Mouse (Mus musculus): Measurements from ENCODE around the gene Rpia.
"Not testable (repeated sequence)": the region's sequence is repeated elsewhere in the genome, so short reads cannot be mapped to it uniquely, and the experiment has no call there.

Rpia gene

DNA sequence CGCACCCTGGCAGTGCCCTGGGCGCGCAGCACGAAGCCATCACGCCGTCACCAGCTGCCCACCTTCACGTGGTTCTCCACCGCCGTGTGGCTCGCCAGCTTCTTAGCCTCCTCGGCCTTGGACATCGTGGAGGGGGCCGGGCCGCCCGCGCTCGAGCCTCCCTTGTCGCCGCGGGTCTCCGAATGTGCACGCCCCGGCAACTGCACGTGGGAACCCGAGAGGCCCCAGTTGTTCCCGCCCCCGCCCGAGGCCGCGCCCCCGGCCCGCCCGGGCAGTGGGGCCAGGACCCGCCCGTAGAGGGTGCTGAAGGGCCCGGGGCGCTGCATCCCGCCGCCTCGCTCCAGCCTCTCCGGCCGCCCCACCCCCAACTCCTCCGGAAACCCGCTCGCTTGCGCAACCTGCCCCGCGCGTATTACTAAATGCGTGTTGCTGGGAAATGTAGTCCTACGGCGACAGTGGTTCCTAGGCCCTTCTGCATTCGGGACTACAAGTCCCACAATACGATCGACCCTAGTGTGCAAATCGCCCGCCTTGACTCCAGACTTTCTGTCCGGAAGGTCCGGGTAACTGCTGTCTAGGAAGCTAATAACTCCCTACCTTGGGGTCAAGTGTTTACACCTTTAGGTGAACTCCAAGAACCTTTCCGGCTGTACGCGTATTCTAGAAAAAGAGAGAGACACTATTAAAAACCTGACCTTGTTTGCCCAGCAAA is at the start of gene Rpia:
Gene Rpia, minus strand, starts transcription at position 409 of the 712 bp plus-strand sequence.
- DNase-seq (ENCODE audit: low spot score in 2 of 2), result peak; percentile 89 to 96

- no peak for DNase-seq (ENCODE audit: low spot score in 2 of 2)
Measured at GRCm38 (mm10) chr6:70840281-70840680, 48.2 kb upstream of the Rpia start.

DNA sequence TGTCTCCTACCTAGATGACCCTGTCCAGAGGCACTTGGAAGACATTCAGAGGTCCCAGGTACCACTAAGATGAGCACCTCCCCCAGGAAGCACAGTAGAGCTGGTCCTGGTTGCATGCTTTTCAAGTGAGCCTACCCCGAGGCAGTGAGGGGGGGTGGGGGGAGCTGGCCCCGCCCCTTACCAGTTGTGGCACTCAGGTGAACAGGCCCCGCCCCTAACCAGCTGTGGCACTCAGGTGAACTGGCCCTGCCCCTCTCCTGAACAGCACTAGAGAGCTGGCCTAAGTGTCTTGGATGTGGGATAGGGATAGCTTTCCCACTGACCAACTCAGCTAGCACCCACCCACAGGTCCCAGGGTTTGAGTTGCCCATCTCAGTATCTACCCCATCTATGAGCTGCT is 46.5 kb upstream of the Rpia start:
- no peak for DNase-seq (ENCODE audit: low spot score in 2 of 2)

- no peak for DNase-seq (ENCODE audit: low spot score in 2 of 2)
Measured at GRCm38 (mm10) chr6:70837297-70837696, 45.3 kb upstream of the Rpia start.

GRCm38 (mm10) chr6:70831179-70831839 is 39.3 kb upstream of the Rpia start:
- no peak for DNase-seq (ENCODE audit: low spot score in 2 of 2)

DNA sequence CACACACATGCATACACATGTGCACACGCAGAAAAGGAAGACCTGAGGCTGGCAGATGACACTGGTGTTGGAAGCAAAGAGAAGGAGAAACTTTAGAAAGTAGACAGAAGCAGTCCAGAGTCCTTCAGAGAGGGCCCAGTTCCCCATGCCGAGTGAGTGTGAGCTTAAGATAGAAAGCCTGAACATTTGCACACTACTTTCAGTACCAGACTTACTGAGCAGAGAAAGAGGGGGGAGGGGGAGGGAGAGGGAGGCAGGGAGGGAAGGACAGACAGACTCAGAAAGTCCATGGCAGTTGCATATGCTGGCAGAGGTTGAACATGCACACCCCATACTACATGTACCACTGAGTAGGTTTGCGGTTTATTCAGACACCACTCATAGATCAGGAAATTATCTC is 38.5 kb upstream of the Rpia start:
- no peak for DNase-seq (ENCODE audit: low spot score in 2 of 2)

- DNase-seq (ENCODE audit: low spot score in 2 of 2), result no peak
Measured at GRCm38 (mm10) chr6:70829451-70829850, 37.4 kb upstream of the Rpia start.

- DNase-seq (ENCODE audit: low spot score in 2 of 2), result no peak
Measured at GRCm38 (mm10) chr6:70824987-70825337, 32.9 kb upstream of the Rpia start.

- peak; percentile 49 to 66 for DNase-seq (ENCODE audit: low spot score in 2 of 2)
Measured at GRCm38 (mm10) chr6:70824085-70824986, 32.3 kb upstream of the Rpia start.

- DNase-seq (ENCODE audit: low spot score in 2 of 2), result not testable (repeated sequence)
Measured at GRCm38 (mm10) chr6:70823277-70823676, 31.2 kb upstream of the Rpia start.

GRCm38 (mm10) chr6:70822386-70822910 is 30.4 kb upstream of the Rpia start:
- DNase-seq (ENCODE audit: low spot score in 2 of 2), result no peak

GRCm38 (mm10) chr6:70821566-70821965 is 29.5 kb upstream of the Rpia start:
- no peak for DNase-seq (ENCODE audit: low spot score in 2 of 2)

DNA sequence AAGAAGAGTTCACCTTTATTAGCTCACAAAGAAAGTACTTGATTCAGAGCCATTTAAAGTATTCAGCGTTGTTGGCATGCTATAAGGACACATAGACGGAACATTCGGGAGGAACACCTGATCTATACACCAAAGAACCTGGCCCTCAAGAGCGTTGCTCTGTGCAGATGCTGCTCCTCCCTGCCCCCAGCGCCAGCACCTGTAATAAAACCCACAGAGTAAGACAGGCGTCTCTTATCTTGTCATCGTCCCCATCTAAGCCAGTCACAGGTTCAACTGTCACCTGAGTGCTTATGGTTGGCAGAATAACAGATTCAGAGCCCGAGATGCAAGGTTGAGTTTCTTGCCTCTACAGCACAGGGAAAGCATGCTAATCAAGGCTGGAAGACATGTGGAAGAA is 23.4 kb upstream of the Rpia start:
- DNase-seq (ENCODE audit: low spot score in 2 of 2), result no peak

GRCm38 (mm10) chr6:70814629-70814950 is 22.6 kb upstream of the Rpia start:
- DNase-seq (ENCODE audit: low spot score in 2 of 2), result no peak

DNA sequence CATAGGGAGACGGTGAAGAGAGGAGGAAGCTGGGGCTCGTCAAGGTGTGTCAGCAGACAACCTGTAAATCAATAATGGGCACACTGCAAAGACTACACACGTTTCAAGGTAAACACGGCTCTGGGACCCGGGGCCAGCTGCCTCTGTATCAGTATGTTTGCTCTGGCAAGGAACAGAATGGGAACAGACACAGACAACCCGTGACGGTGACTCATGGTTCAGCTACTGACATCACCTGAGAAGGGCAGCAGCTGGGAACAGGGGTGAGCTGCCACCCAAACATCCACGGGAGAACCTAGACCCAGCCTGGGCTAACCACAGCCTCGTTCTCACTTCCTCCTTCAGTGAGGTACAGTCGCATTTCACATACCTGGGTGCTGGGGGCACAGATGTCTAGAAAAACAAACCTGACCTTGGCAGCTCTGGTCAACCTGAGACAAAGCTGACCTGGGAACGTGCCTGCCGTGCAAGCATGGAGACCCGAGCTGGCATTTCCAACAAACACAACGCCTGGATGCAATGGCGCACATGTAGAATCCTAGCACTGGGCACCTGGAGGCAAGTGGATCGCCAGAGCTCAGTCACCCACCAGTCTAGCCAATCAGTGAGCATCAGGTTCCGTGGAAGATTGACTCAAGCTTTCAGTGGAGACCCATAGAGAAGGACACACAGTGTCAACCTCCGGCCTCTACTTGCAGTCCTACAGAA is 22.0 kb upstream of the Rpia start:
- no peak for DNase-seq (ENCODE audit: low spot score in 2 of 2)

DNA sequence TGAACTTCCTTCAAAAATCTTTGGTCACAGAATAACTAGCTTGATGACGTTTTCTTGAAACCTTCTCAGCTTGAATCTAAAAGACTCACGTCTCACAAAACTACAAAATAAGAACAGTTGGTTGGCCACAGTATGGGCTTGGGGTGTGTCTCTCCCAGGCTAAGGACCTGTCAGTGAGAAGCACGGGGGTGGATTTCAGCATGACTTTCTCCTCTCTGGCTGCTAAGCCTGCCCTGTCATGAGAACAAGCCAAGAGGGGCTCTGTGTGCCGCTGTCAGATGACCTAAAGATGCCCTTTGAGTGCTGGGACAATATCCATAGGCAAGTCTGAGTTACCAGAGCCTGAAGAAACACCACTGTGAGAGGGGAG is 20.5 kb upstream of the Rpia start:
- DNase-seq (ENCODE audit: low spot score in 2 of 2), result no peak

DNA sequence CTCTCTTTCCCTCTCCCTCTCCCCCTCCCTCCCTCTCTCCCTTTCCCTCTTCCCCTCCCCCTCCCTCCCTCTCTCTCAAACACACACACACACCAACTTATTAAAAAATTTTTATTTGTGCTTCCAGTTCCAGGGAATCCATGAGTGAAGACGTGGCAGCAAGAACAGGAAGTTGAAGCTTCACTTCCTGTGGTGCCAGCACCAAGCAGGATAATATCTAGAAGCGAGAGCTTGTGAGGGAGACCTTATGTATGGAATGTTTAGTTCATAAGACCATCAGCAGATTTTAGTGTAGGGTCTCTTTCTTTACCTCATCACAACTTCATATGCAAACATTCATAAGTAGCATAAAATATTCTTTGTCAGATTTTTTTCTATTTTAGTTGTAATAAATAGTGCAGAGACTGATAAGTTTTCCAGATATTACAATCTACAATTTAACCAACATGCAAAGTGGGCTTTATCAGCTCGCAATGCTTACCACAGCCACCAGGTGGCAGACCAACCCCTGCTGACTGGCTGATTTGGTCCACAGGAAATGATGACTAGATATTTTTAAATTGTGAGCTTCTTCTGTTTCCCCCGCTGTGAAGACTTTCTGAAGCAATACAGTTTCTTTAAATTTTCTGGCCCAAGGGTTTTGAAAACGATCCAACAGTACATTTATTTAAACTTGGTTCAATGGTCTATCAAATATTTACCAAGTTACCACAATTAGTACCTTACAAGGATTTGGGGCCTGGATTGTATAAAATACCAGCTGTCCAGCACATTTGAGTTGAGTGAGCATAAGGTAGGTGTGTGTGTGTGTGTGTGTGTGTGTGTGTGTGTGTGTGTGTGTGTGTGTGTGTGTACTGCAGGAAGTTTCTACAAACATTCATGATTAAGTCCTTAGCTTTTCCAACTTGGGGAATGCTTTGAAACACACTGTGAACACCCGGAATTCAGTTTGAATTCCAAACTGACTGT is 19.8 kb upstream of the Rpia start:
- peak; percentile 73 to 82 for DNase-seq (ENCODE audit: low spot score in 2 of 2)

GRCm38 (mm10) chr6:70810524-70810923 is 18.5 kb upstream of the Rpia start:
- no peak for DNase-seq (ENCODE audit: low spot score in 2 of 2)

DNA sequence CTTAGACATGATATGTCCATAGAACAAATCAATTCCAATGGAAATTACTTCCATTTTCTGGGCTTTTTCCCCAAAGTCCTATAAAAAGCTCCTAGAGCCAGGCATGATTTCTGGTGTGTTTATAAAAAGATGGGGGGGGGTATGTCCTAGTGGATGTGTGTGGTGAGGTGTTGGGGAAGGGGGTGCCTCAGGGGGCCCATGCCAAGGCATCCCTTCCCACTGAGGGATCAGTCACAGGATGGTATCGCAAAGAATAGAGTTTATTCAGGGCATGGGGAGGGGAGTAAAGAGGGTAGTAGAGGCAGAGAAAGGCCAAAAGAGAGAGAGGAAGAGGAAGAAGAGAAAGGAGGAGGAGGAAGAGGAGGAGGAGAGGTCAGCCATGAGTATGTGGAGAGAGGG is 14.5 kb upstream of the Rpia start:
- DNase-seq (ENCODE audit: low spot score in 2 of 2), result no peak

DNA sequence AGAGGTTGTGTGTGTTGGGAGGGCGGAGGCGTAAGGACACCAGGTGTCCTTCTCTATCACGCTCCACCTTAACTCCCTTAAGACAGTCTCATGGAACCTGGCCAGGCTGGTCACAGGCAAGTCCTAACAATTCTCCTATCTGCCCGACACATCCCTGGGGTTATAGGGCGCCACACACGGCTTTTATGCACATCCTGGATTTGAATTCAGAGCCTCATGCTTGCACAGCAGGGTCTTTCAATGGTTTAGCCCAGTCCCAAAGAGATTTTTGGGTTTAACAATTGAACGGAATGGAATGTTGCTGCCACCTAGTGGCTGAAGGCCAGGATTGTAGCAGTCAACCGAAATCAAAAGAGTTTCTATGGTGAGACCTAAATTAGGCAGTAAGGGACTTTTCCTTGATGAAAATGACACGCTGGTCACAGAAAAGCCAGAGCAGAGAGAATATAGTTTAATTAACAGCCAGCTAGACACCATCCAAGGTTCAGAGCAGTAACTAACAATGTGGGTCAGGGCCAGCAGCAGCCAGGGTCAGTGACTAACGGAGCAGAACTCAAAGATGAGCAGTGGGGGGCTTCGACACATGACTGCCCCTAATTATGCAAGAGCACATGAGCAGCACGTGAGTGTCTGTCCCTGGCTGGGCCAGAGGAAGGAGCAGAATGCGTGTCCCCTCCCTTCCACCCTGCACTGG is 13.9 kb upstream of the Rpia start:
- peak; percentile 37 to 58 for DNase-seq (ENCODE audit: low spot score in 2 of 2)
